Mouse (Mus musculus) erythroblast, embryonic 14.5 days (primary cell): Measurements from ENCODE around the gene Gm44503. TPM values are rescaled to one million over a fixed set of nuclear protein-coding genes. Genes with fewer than 3 reads are reported as not detected.

Source experiments
- H3K27me3 ChIP-seq: 2 replicates; pipeline ENCODE4 v1.6.1; 2012; ENCODE audit warnings: inconsistent platforms; ENCODE audit not compliant: control insufficient read depth
- H3K36me3 ChIP-seq: 2 replicates; pipeline ENCODE4 v1.6.1; 2012; ENCODE audit warnings: mild to moderate bottlenecking, inconsistent platforms; ENCODE audit not compliant: control insufficient read depth
- H3K4me1 ChIP-seq: 2 replicates; pipeline ENCODE4 v1.6.1; 2012; ENCODE audit warnings: inconsistent platforms; ENCODE audit not compliant: control insufficient read depth
- H3K4me3 ChIP-seq: replicated peaks from 2 replicates; pipeline ENCODE3; 2012; ENCODE audit warnings: moderate library complexity, mild to moderate bottlenecking, inconsistent platforms
- H3K9me3 ChIP-seq: 2 replicates; pipeline ENCODE4 v1.6.1; 2012; ENCODE audit warnings: low read length, inconsistent platforms, mixed read lengths; ENCODE audit not compliant: control insufficient read depth
- GATA1 ChIP-seq: IDR thresholded peaks from 2 replicates; pipeline ENCODE4 v1.6.1; 2012; ENCODE audit warnings: low read length, inconsistent platforms, mixed read lengths
- TAL1 ChIP-seq: IDR thresholded peaks from 3 replicates; pipeline ENCODE4 v1.6.1; 2012; ENCODE audit warnings: low read length, inconsistent platforms, mixed read lengths
- polyA plus RNA-seq: library from polyadenylated mRNA; stranded (reverse); fragments of >175 nt; gene quantifications from 2 replicates; pipeline ENCODE4 v1.2.3, GENCODE M21; 2012

Gene Gm44503
- polyA plus RNA-seq, 1 experiment: 0.01 TPM

DNA sequence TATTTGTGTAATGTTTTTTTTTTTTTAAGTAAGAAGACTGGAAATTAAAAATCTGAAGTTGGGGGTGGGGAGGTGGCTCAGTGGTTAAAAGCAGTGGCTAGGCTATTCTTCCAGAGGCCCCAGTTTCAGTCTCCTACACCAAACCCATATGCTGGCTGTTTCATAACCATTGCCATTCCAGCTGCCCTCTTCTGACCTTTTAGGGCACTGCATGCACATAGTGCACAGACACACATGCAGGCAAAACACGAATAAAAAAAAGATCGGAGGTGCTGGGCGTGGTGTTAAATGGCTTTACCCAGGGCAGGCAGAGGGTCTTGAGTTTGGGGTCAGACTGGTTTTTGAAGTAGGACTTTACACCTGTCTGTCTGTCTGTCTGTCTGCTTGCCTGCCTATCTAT lies 47.5 kb downstream of the Gm44503 start:
- Histone ChIP-seq H3K9me3 (no peaks in the 10 kb centered on the region), H3K27me3 (no peaks in the 10 kb centered on the region), H3K4me3 (no peak overlapping the region), H3K36me3 (peaks cover 16% of the 10 kb centered on the region), H3K4me1 (no peaks in the 10 kb centered on the region)
- no peak for TF ChIP-seq TAL1
- no peak for TF ChIP-seq GATA1

DNA sequence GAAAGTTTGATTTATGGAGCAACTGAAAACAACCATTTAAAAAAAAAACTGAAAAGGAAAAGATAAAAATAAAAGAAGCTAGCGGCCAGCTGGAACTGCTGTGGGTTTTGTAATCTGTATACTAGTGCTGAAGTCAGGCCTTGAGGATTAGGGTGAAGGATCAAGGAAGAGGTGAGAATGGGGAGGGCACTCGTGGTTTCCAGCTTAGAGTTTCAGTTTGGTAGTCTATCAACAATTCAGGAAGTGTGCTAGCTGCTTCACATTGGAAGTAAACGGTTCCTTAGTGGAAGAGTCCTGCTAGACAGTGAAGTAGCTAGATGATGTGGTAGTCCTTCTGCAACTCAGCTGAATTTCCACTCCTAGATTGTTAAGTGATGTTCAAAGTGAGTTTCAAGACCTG lies 49.7 kb downstream of the Gm44503 start:
- H3K9me3 ChIP-seq: no peaks in the 10 kb centered on the region
- TF ChIP-seq GATA1 (no peak), TAL1 (no peak)
- H3K36me3 ChIP-seq: peaks cover 28% of the 10 kb centered on the region
- H3K27me3 ChIP-seq: no peaks in the 10 kb centered on the region
- no peaks in the 10 kb centered on the region for H3K4me1 ChIP-seq
- no peak overlapping the region for H3K4me3 ChIP-seq

DNA sequence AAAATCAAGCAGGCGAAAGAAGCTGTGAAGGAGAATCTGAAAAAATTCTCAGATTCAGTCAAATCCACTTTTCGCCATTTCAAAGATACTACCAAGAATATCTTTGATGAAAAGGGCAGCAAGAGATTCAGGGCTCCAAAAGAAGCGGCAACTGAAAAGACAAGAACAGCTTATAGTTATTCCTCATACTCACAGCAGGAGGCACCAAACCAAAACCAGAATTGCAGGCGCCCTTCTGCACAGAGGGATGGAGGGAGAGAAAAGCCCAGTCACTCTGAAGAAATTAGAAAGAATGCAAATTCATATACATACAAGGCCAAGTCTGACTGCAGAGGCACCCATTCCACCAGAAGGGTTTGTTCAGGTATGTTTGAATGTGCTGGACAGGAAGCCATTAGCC lies 54.0 kb downstream of the Gm44503 start:
- no peaks in the 10 kb centered on the region for H3K4me1 ChIP-seq
- no peaks in the 10 kb centered on the region for H3K27me3 ChIP-seq
- TF ChIP-seq TAL1 (no peak), GATA1 (no peak)
- no peak overlapping the region for H3K4me3 ChIP-seq
- H3K36me3 ChIP-seq: peaks cover 53% of the 10 kb centered on the region
- no peaks in the 10 kb centered on the region for H3K9me3 ChIP-seq

GRCm38 (mm10) chr9:73014724-73015123 lies 56.1 kb downstream of the Gm44503 start:
- TF ChIP-seq GATA1 (no peak), TAL1 (no peak)
- no peaks in the 10 kb centered on the region for H3K9me3 ChIP-seq
- H3K4me3 ChIP-seq: no peak overlapping the region
- no peaks in the 10 kb centered on the region for H3K4me1 ChIP-seq
- peaks cover 67% of the 10 kb centered on the region for H3K36me3 ChIP-seq
- no peaks in the 10 kb centered on the region for H3K27me3 ChIP-seq

DNA sequence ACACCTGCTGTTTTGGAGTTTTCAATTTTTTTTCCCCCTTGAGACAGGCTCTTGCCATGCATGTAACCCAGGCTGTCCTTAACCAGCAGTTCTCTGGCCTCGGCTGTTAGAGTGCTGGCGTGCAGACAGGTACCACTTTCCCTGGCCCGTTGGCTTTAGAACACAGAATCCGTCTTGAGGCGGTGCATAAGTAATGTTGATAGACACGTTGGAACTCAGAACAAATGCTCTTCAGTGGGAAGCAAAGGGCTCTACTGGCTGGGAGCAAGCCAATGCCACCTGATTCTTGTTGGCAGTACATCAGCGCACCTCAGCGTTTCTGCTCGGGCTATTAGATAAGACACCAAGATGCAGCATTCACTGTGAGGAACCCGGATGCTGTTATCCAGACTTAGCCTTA lies 61.2 kb downstream of the Gm44503 start:
- Histone ChIP-seq H3K27me3 (no peaks in the 10 kb centered on the region), H3K9me3 (no peaks in the 10 kb centered on the region), H3K4me1 (no peaks in the 10 kb centered on the region), H3K36me3 (peaks cover 56% of the 10 kb centered on the region), H3K4me3 (no peak overlapping the region)
- no peak for TF ChIP-seq GATA1
- TF ChIP-seq TAL1: no peak

- H3K9me3 ChIP-seq: no peaks in the 10 kb centered on the region
- no peaks in the 10 kb centered on the region for H3K27me3 ChIP-seq
- TF ChIP-seq GATA1 (no peak), TAL1 (no peak)
- H3K36me3 ChIP-seq: peaks cover 52% of the 10 kb centered on the region
- no peak overlapping the region for H3K4me3 ChIP-seq
- no peaks in the 10 kb centered on the region; the same call in 1 of the 2 replicates for H3K4me1 ChIP-seq
Observed at GRCm38 (mm10) chr9:73020566-73021097, 62.0 kb downstream of the Gm44503 start.

- H3K4me3 ChIP-seq: no peak overlapping the region
- no peaks in the 10 kb centered on the region for H3K27me3 ChIP-seq
- no peaks in the 10 kb centered on the region for H3K9me3 ChIP-seq
- peaks cover 12% of the 10 kb centered on the region for H3K36me3 ChIP-seq
- TF ChIP-seq TAL1 (no peak), GATA1 (no peak)
- no peaks in the 10 kb centered on the region; the same call in 1 of the 2 replicates for H3K4me1 ChIP-seq
Observed at GRCm38 (mm10) chr9:73025818-73026636, 67.4 kb downstream of the Gm44503 start.

DNA sequence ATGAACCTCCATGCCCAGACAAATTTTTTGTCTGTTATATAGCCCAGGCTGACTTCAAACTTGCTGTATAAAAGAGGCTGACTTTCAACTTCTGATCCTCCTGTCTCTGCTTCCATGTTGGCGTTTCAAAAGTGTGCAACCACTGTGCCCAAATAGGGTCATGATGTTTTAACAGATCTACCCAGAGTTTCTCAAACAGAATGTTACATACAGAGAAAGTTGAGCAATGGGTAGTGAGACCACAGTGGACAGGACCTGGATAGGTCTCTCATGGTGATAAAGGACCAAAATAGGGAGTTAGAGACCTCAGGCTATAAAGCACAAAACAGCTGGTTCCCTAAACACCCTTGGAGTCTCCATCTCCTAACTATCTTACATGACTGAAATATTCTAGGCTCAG lies 71.8 kb downstream of the Gm44503 start:
- Histone ChIP-seq H3K4me1 (no peaks in the 10 kb centered on the region; the same call in 1 of the 2 replicates), H3K36me3 (peaks cover 27% of the 10 kb centered on the region), H3K9me3 (no peaks in the 10 kb centered on the region), H3K4me3 (no peak overlapping the region), H3K27me3 (no peaks in the 10 kb centered on the region)
- TF ChIP-seq GATA1 (no peak), TAL1 (no peak)

- peaks cover 33% of the 10 kb centered on the region for H3K36me3 ChIP-seq
- no peaks in the 10 kb centered on the region for H3K4me1 ChIP-seq
- TF ChIP-seq GATA1 (no peak), TAL1 (no peak)
- no peaks in the 10 kb centered on the region for H3K9me3 ChIP-seq
- H3K4me3 ChIP-seq: no peak overlapping the region
- no peaks in the 10 kb centered on the region for H3K27me3 ChIP-seq
Observed at GRCm38 (mm10) chr9:73031421-73031820, 72.8 kb downstream of the Gm44503 start.

GRCm38 (mm10) chr9:73033406-73033805 lies 74.8 kb downstream of the Gm44503 start:
- no peaks in the 10 kb centered on the region for H3K9me3 ChIP-seq
- H3K4me3 ChIP-seq: no peak overlapping the region
- peaks cover 2% of the 10 kb centered on the region for H3K4me1 ChIP-seq
- TF ChIP-seq GATA1 (no peak), TAL1 (no peak)
- H3K27me3 ChIP-seq: no peaks in the 10 kb centered on the region
- peaks cover 33% of the 10 kb centered on the region for H3K36me3 ChIP-seq
